Mouse (Mus musculus): ENCODE results near the gene Snrpa. TPM values are rescaled to one million over a fixed set of nuclear protein-coding genes. Genes with fewer than 3 reads are reported as not detected.

Gene Snrpa
- polyA plus RNA-seq, 1 experiment from 2014 or later: 184 TPM

DNA sequence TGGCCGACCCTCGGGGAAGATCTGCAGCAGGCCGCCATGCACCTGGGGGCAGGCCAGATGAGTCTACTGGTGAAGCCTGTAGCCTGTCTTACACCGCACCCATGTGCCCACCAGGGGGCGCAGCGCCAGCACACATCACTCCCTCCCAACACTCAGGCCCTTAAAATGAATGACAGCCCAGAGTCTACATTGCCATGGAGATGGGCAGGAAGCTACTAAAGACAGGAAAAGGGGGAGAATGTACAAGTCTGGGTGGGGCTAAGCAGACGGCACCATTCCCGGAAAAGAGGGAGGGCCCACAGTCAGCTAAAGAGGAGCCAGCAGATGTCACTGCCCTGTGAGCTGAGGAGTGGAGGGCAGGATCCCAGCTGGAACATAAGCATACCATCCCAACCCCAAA, 36.2 kb downstream of the Snrpa start:
- Histone ChIP-seq H3K4me3 (replicated peaks; ENCODE audit: low read length) (no peak overlapping the region), H3K27ac (ENCODE audit: low read length) (peak overlapping the region; percentile 1; the same call in 1 of the 2 replicates), H3K4me2 (ENCODE audit: low read depth, low read length) (no peak overlapping the region), H3K9me3 (replicated peaks; ENCODE audit: control insufficient read depth, low read length) (no peaks in the 10 kb centered on the region), H3K36me3 (ENCODE audit: control insufficient read depth, insufficient read depth, low read length) (peaks cover 26% of the 10 kb centered on the region), H3K9ac (ENCODE audit: low read length) (no peak overlapping the region), H3K27me3 (ENCODE audit: control insufficient read depth, insufficient read depth, low read length) (no peaks in the 10 kb centered on the region), H3K4me1 (ENCODE audit: control insufficient read depth, insufficient read depth, low read length) (peaks cover 44% of the 10 kb centered on the region)
- WGBS: 15% methylated on average over 8 of the region's 8 CpGs
- ATAC-seq (ENCODE audit: insufficient read depth, low FRiP score): peak; percentile 87

DNA sequence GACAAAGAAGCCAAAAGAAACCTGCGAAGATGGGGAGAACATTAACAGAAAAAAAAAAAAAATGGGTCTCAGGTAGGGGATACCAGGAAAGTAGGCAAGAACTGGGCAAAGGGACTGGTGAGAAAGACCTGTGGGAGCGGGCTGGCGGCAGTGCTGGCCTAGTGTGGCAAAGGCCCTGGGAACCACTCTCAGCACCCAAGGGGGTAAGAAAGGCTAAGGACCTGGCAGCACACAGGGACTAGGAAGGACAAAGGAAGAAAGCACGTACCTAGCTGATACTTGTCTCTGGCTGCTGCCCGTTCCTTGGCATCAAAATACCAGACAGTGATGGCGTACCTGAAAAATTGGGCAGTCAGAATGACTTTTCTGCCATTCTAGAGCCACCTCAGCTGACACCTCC, 36.8 kb downstream of the Snrpa start:
- H3K9me3 ChIP-seq (replicated peaks; ENCODE audit: control insufficient read depth, low read length): no peaks in the 10 kb centered on the region
- no peak overlapping the region for H3K4me3 ChIP-seq (replicated peaks; ENCODE audit: low read length)
- WGBS: 97% methylated on average over 6 of the region's 6 CpGs
- H3K4me2 ChIP-seq (ENCODE audit: low read depth, low read length): no peak overlapping the region
- H3K27ac ChIP-seq (ENCODE audit: low read length): no peak overlapping the region
- ATAC-seq (ENCODE audit: insufficient read depth, low FRiP score): no peak
- peaks cover 21% of the 10 kb centered on the region for H3K36me3 ChIP-seq (ENCODE audit: control insufficient read depth, insufficient read depth, low read length)
- H3K4me1 ChIP-seq (ENCODE audit: control insufficient read depth, insufficient read depth, low read length): peaks cover 38% of the 10 kb centered on the region
- no peak overlapping the region for H3K9ac ChIP-seq (ENCODE audit: low read length)
- H3K27me3 ChIP-seq (ENCODE audit: control insufficient read depth, insufficient read depth, low read length): no peaks in the 10 kb centered on the region

GRCm38 (mm10) chr7:27158171-27158570, 37.9 kb downstream of the Snrpa start:
- peaks cover 28% of the 10 kb centered on the region for H3K4me1 ChIP-seq (ENCODE audit: control insufficient read depth, insufficient read depth, low read length)
- no peak overlapping the region for H3K9ac ChIP-seq (ENCODE audit: low read length)
- no peak overlapping the region for H3K4me3 ChIP-seq (replicated peaks; ENCODE audit: low read length)
- no peaks in the 10 kb centered on the region for H3K9me3 ChIP-seq (replicated peaks; ENCODE audit: control insufficient read depth, low read length)
- peaks cover 21% of the 10 kb centered on the region for H3K36me3 ChIP-seq (ENCODE audit: control insufficient read depth, insufficient read depth, low read length)
- H3K27me3 ChIP-seq (ENCODE audit: control insufficient read depth, insufficient read depth, low read length): no peaks in the 10 kb centered on the region
- WGBS: 93% methylated on average over 9 of the region's 9 CpGs
- H3K4me2 ChIP-seq (ENCODE audit: low read depth, low read length): no peak overlapping the region
- H3K27ac ChIP-seq (ENCODE audit: low read length): no peak overlapping the region
- no peak for ATAC-seq (ENCODE audit: insufficient read depth, low FRiP score)

DNA sequence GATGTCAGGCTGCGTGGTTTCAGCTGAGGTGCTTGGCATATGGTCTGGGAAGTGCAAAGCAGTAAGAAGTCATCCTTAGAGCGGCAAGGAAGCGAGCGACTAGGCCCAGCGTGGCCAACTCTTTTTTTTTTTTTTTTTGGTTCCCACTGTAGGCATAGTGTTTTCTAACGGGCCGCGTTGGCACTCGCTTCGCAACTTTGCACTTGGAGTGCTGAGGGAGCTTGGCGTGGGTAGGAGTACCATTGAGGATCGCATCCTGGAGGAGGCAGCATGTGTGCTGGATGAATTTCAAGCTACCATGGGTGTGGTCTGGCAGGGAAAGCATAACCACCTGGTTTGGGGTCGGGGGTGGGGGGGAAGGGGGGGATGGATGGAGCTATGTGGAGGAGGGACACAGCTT, 40.1 kb downstream of the Snrpa start:
- 75% methylated on average over 13 of the region's 13 CpGs for WGBS
- H3K9me3 ChIP-seq (replicated peaks; ENCODE audit: control insufficient read depth, low read length): no peaks in the 10 kb centered on the region
- no peaks in the 10 kb centered on the region for H3K27me3 ChIP-seq (ENCODE audit: control insufficient read depth, insufficient read depth, low read length)
- H3K9ac ChIP-seq (ENCODE audit: low read length): no peak overlapping the region
- H3K27ac ChIP-seq (ENCODE audit: low read length): no peak overlapping the region
- H3K4me2 ChIP-seq (ENCODE audit: low read depth, low read length): no peak overlapping the region
- peaks cover 21% of the 10 kb centered on the region for H3K36me3 ChIP-seq (ENCODE audit: control insufficient read depth, insufficient read depth, low read length)
- H3K4me1 ChIP-seq (ENCODE audit: control insufficient read depth, insufficient read depth, low read length): peaks cover 8% of the 10 kb centered on the region
- H3K4me3 ChIP-seq (replicated peaks; ENCODE audit: low read length): no peak overlapping the region
- no peak for ATAC-seq (ENCODE audit: insufficient read depth, low FRiP score)

GRCm38 (mm10) chr7:27153205-27153764, 42.8 kb downstream of the Snrpa start, which contains the start of gene Cyp2t4:
Cyp2t4 (plus strand) TSS chr7:27153714.
- Histone ChIP-seq H3K4me3 (replicated peaks; ENCODE audit: low read length) (no peak within 1 kb of the TSS), H3K4me1 (ENCODE audit: control insufficient read depth, insufficient read depth, low read length) (0 out of 2 replicates have a peak, but pooled peaks cover 3% of the 10 kb centered on the region), H3K9me3 (replicated peaks; ENCODE audit: control insufficient read depth, low read length) (no peaks in the 10 kb centered on the region), H3K4me2 (ENCODE audit: low read depth, low read length) (no peak within 1 kb of the TSS), H3K36me3 (ENCODE audit: control insufficient read depth, insufficient read depth, low read length) (peaks cover 8% of the 10 kb centered on the region), H3K9ac (ENCODE audit: low read length) (peak within 1 kb of the TSS; percentile 11; the same call in 1 of the 2 replicates), H3K27me3 (ENCODE audit: control insufficient read depth, insufficient read depth, low read length) (no peaks in the 10 kb centered on the region), H3K27ac (ENCODE audit: low read length) (peak within 1 kb of the TSS; percentile 90)
- ATAC-seq (ENCODE audit: insufficient read depth, low FRiP score): peak; percentile 86
- 44% methylated on average over 10 of the region's 10 CpGs for WGBS

MicroRNAs encoded within 50 kb of the gene (microRNA counts, 519-probe panel; counts per million panel counts)
- not detected for microRNA mmu-miR-1191

Small RNA genes within 50 kb of the gene (microRNA-seq; reads per million reads assigned to microRNA genes)
- 2.0 reads per million, percentile 7 among the genes with 10 or more reads in this experiment for gene Mir1191
- gene Mir3101: 0.99 reads per million

Other genes starting within 250 kb of the Snrpa start
- gene Cyp2a12, start 167.2 kb downstream of the Snrpa start, polyA plus RNA-seq (2015; fragmentation: Nextera tagmentation; extraction: Ambion mirVana): 0.14 and 0.22 TPM in 2 replicates
- gene Cyp2f2, start 76.4 kb downstream of the Snrpa start, polyA plus RNA-seq (2015; fragmentation: Nextera tagmentation; extraction: Ambion mirVana): 137 and 195 TPM in 2 replicates
- gene Cyp2t4, start 42.6 kb downstream of the Snrpa start, polyA plus RNA-seq (2015; fragmentation: Nextera tagmentation; extraction: Ambion mirVana): 0.18 and 0.31 TPM in 2 replicates
- gene Egln2, start 29.5 kb downstream of the Snrpa start, polyA plus RNA-seq (2015; fragmentation: Nextera tagmentation; extraction: Ambion mirVana): 55.8 and 56.3 TPM in 2 replicates
- 68.9 and 72.7 TPM in 2 replicates for gene Rab4b, start 17.4 kb downstream of the Snrpa start, polyA plus RNA-seq (2015; fragmentation: Nextera tagmentation; extraction: Ambion mirVana)
- not detected in 2 replicates for gene Gm21983, start 15.2 kb downstream of the Snrpa start, polyA plus RNA-seq (2015; fragmentation: Nextera tagmentation; extraction: Ambion mirVana)
- gene Mia, start 15.1 kb downstream of the Snrpa start, polyA plus RNA-seq (2015; fragmentation: Nextera tagmentation; extraction: Ambion mirVana): 8.0 and 9.3 TPM in 2 replicates
- gene BC024978, start 490 bp downstream of the Snrpa start, polyA plus RNA-seq (2015; fragmentation: Nextera tagmentation; extraction: Ambion mirVana): 3.2 TPM in 2 replicates
- gene Itpkc, start 32.4 kb upstream of the Snrpa start, polyA plus RNA-seq (2015; fragmentation: Nextera tagmentation; extraction: Ambion mirVana): 10.3 and 11.0 TPM in 2 replicates
- gene Coq8b, start 36.8 kb upstream of the Snrpa start, polyA plus RNA-seq (2015; fragmentation: Nextera tagmentation; extraction: Ambion mirVana): 26.4 TPM in 2 replicates
- gene Numbl, start 62.2 kb upstream of the Snrpa start, polyA plus RNA-seq (2015; fragmentation: Nextera tagmentation; extraction: Ambion mirVana): 13.7 and 15.8 TPM in 2 replicates
- gene Ltbp4, start 141.4 kb upstream of the Snrpa start, polyA plus RNA-seq (2015; fragmentation: Nextera tagmentation; extraction: Ambion mirVana): 170 and 202 TPM in 2 replicates
- gene Shkbp1, start 159.7 kb upstream of the Snrpa start, polyA plus RNA-seq (2015; fragmentation: Nextera tagmentation; extraction: Ambion mirVana): 41.0 and 41.7 TPM in 2 replicates
- gene Gm20479, start 161.1 kb upstream of the Snrpa start, polyA plus RNA-seq (2015; fragmentation: Nextera tagmentation; extraction: Ambion mirVana): 3.0 TPM in 1 of 2 replicates, not detected in the other

All from stomach, embryonic 16.5 days (tissue).